Mouse (Mus musculus): ENCODE data around the gene Banf1. TPM values are rescaled to one million over a fixed set of nuclear protein-coding genes. Genes with fewer than 3 reads are reported as not detected.

Banf1 gene
- polyA plus RNA-seq (2012; fragmentation: generic; extraction: Trizol), result 337 TPM

GRCm38 (mm10) chr19:5367053-5367359 is at the start of gene Banf1:
Gene Banf1, minus strand, starts transcription at chr19:5367168.
- peaks cover 25% of the 10 kb centered on the region for H3K36me3 ChIP-seq (ENCODE audit: control insufficient read depth, insufficient read depth)

GRCm38 (mm10) chr19:5414534-5414957 is 47.6 kb upstream of the Banf1 start:
- no peaks in the 10 kb centered on the region for H3K36me3 ChIP-seq (ENCODE audit: control insufficient read depth, insufficient read depth)
- H3ac ChIP-seq (ENCODE audit: control insufficient read depth, insufficient read length), result no peak overlapping the region
- no peak overlapping the region for H3K4me3 ChIP-seq
- no peak overlapping the region for H3K4me2 ChIP-seq (ENCODE audit: low read depth)
- TF ChIP-seq MYOG (IDR thresholded peaks at IDR 0.05; ENCODE audit: control insufficient read depth in 1 of 3, insufficient read depth in 1 of 3, insufficient read length in 2 of 3, low read depth in 2 of 3) (no peak), MYOD1 (IDR thresholded peaks at IDR 0.05; ENCODE audit: control insufficient read depth in 1 of 3, insufficient read length in 2 of 3, low read depth in 2 of 3) (no peak), SRF (IDR thresholded peaks at IDR 0.05; ENCODE audit: control insufficient read depth, insufficient read length, low read depth) (no peak), POLR2AphosphoS2 (IDR thresholded peaks at IDR 0.05; ENCODE audit: insufficient read length, low read depth) (no peak), POLR2A (IDR thresholded peaks at IDR 0.05; ENCODE audit: insufficient read length, low read depth) (no peak), USF1 (IDR thresholded peaks at IDR 0.05; ENCODE audit: low read depth) (no peak), E2F4 (IDR thresholded peaks at IDR 0.05; ENCODE audit: insufficient read depth) (no peak), REST (IDR thresholded peaks at IDR 0.05; ENCODE audit: insufficient read depth, insufficient read length) (no peak), MAX (IDR thresholded peaks at IDR 0.05; ENCODE audit: low read depth) (no peak)
- no peaks in the 10 kb centered on the region for H3K79me2 ChIP-seq (ENCODE audit: control insufficient read depth, insufficient read depth)
- H3K27me3 ChIP-seq (ENCODE audit: control insufficient read depth, insufficient read depth, insufficient read length), result no peaks in the 10 kb centered on the region

More at GRCm38 (mm10) chr19:5367053-5367359, at the start of gene Banf1:
- Histone ChIP-seq H3K4me2 (ENCODE audit: low read depth) (peak within 1 kb of the TSS; percentile 93), H3K27me3 (ENCODE audit: control insufficient read depth, insufficient read depth, insufficient read length) (no peaks in the 10 kb centered on the region), H3K79me2 (ENCODE audit: control insufficient read depth, insufficient read depth) (peaks cover 55% of the 10 kb centered on the region), H3K4me3 (peak within 1 kb of the TSS; percentile 93), H3ac (ENCODE audit: control insufficient read depth, insufficient read length) (peak within 1 kb of the TSS; percentile 69)
- TF ChIP-seq MAX (IDR thresholded peaks at IDR 0.05; ENCODE audit: low read depth) (no peak), TCF12 (IDR thresholded peaks at IDR 0.05; ENCODE audit: insufficient read depth, poor library complexity, severe bottlenecking) (no peak), POLR2AphosphoS2 (IDR thresholded peaks at IDR 0.05; ENCODE audit: insufficient read length, low read depth) (peak; percentile 88), MYOG (IDR thresholded peaks at IDR 0.05; ENCODE audit: control insufficient read depth in 1 of 3, insufficient read depth in 1 of 3, insufficient read length in 2 of 3, low read depth in 2 of 3) (peak in 1 of 3 experiments; percentile 17), TCF3 (IDR thresholded peaks at IDR 0.05; ENCODE audit: insufficient read length, low read depth) (no peak), POLR2A (IDR thresholded peaks at IDR 0.05; ENCODE audit: insufficient read length, low read depth) (peak; percentile 79), SRF (IDR thresholded peaks at IDR 0.05; ENCODE audit: control insufficient read depth, insufficient read length, low read depth) (peak; percentile 40), REST (IDR thresholded peaks at IDR 0.05; ENCODE audit: insufficient read depth, insufficient read length) (no peak)

- Histone ChIP-seq H3K4me2 (ENCODE audit: low read depth) (no peak overlapping the region), H3K79me2 (ENCODE audit: control insufficient read depth, insufficient read depth) (no peaks in the 10 kb centered on the region), H3K4me3 (no peak overlapping the region), H3K27me3 (ENCODE audit: control insufficient read depth, insufficient read depth, insufficient read length) (no peaks in the 10 kb centered on the region), H3ac (ENCODE audit: control insufficient read depth, insufficient read length) (no peak overlapping the region), H3K36me3 (ENCODE audit: control insufficient read depth, insufficient read depth) (no peaks in the 10 kb centered on the region)
- TF ChIP-seq USF1 (IDR thresholded peaks at IDR 0.05; ENCODE audit: low read depth) (no peak), TCF12 (IDR thresholded peaks at IDR 0.05; ENCODE audit: insufficient read depth, poor library complexity, severe bottlenecking) (no peak), TCF3 (IDR thresholded peaks at IDR 0.05; ENCODE audit: insufficient read length, low read depth) (no peak), POLR2AphosphoS2 (IDR thresholded peaks at IDR 0.05; ENCODE audit: insufficient read length, low read depth) (no peak), MAX (IDR thresholded peaks at IDR 0.05; ENCODE audit: low read depth) (no peak), MYOG (IDR thresholded peaks at IDR 0.05; ENCODE audit: control insufficient read depth in 1 of 3, insufficient read depth in 1 of 3, insufficient read length in 2 of 3, low read depth in 2 of 3) (no peak), POLR2A (IDR thresholded peaks at IDR 0.05; ENCODE audit: insufficient read length, low read depth) (no peak), REST (IDR thresholded peaks at IDR 0.05; ENCODE audit: insufficient read depth, insufficient read length) (no peak), SRF (IDR thresholded peaks at IDR 0.05; ENCODE audit: control insufficient read depth, insufficient read length, low read depth) (no peak), CEBPB (IDR thresholded peaks at IDR 0.05; ENCODE audit: insufficient read depth, poor library complexity, severe bottlenecking) (no peak), MYOD1 (IDR thresholded peaks at IDR 0.05; ENCODE audit: control insufficient read depth in 1 of 3, insufficient read length in 2 of 3, low read depth in 2 of 3) (no peak), E2F4 (IDR thresholded peaks at IDR 0.05; ENCODE audit: insufficient read depth) (no peak)
Observed at GRCm38 (mm10) chr19:5413840-5414239, 46.9 kb upstream of the Banf1 start.

DNA sequence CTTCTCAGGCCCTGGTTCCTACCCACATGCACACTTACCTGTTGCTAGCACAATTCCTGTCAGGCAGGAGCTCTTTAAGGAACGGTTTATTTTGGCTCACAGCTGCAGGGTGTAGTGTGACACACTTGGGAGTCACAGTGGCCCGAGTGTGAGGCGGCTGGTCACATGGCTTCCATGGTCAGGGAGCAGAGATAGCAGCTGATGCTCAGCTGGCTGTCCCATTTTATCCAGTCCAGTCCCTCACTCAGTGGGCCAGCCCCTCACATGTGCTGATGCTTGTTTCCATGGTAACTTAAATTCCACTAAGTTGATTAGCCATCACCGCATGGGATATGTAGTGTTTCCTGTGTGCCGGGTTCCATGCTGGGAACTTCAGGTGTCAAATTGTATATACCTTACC is 45.0 kb upstream of the Banf1 start:
- Histone ChIP-seq H3K79me2 (ENCODE audit: control insufficient read depth, insufficient read depth) (no peaks in the 10 kb centered on the region), H3K27me3 (ENCODE audit: control insufficient read depth, insufficient read depth, insufficient read length) (no peaks in the 10 kb centered on the region), H3ac (ENCODE audit: control insufficient read depth, insufficient read length) (no peak overlapping the region), H3K4me3 (no peak overlapping the region), H3K36me3 (ENCODE audit: control insufficient read depth, insufficient read depth) (no peaks in the 10 kb centered on the region), H3K4me2 (ENCODE audit: low read depth) (peak overlapping the region; percentile 39)
- no peak for TF ChIP-seq TCF12 (IDR thresholded peaks at IDR 0.05; ENCODE audit: insufficient read depth, poor library complexity, severe bottlenecking)
- TF ChIP-seq E2F4 (IDR thresholded peaks at IDR 0.05; ENCODE audit: insufficient read depth), result no peak
- TF ChIP-seq TCF3 (IDR thresholded peaks at IDR 0.05; ENCODE audit: insufficient read length, low read depth), result no peak
- no peak for TF ChIP-seq POLR2AphosphoS2 (IDR thresholded peaks at IDR 0.05; ENCODE audit: insufficient read length, low read depth)
- TF ChIP-seq MYOG (IDR thresholded peaks at IDR 0.05; ENCODE audit: control insufficient read depth in 1 of 3, insufficient read depth in 1 of 3, insufficient read length in 2 of 3, low read depth in 2 of 3), result peak in 2 of 3 experiments; percentile 35 to 76
- no peak for TF ChIP-seq REST (IDR thresholded peaks at IDR 0.05; ENCODE audit: insufficient read depth, insufficient read length)
- peak in 1 of 3 experiments; percentile 58 for TF ChIP-seq MYOD1 (IDR thresholded peaks at IDR 0.05; ENCODE audit: control insufficient read depth in 1 of 3, insufficient read length in 2 of 3, low read depth in 2 of 3)
- no peak for TF ChIP-seq POLR2A (IDR thresholded peaks at IDR 0.05; ENCODE audit: insufficient read length, low read depth)
- TF ChIP-seq SRF (IDR thresholded peaks at IDR 0.05; ENCODE audit: control insufficient read depth, insufficient read length, low read depth), result no peak
- no peak for TF ChIP-seq MAX (IDR thresholded peaks at IDR 0.05; ENCODE audit: low read depth)
- no peak for TF ChIP-seq CEBPB (IDR thresholded peaks at IDR 0.05; ENCODE audit: insufficient read depth, poor library complexity, severe bottlenecking)
- peak; percentile 43 for TF ChIP-seq USF1 (IDR thresholded peaks at IDR 0.05; ENCODE audit: low read depth)

Measured in myocyte (in vitro differentiated cells).